Mouse (Mus musculus) hindbrain, embryonic 12.5 days (tissue): ENCODE measurements around the gene Xylt1. TPM values are rescaled to one million over a fixed set of nuclear protein-coding genes. Genes with fewer than 3 reads are reported as not detected.

Experiments used
- ATAC-seq: fragments of 200-750 bp; cut with Nextera tagmentation; 2 replicates; pipeline ENCODE4 v1.8.0; 2017; ENCODE audit warnings: moderate TSS enrichment; ENCODE audit not compliant: low FRiP score
- H3K27ac ChIP-seq: fragments of 300-500 bp; sonication (generic); 2 replicates; pipeline ENCODE4 v1.5.1; 2016; ENCODE audit warnings: mild to moderate bottlenecking
- H3K27me3 ChIP-seq: fragments of 300-500 bp; sonication (generic); 2 replicates; pipeline ENCODE4 v1.6.1; 2016; ENCODE audit warnings: mild to moderate bottlenecking
- H3K36me3 ChIP-seq: fragments of 300-500 bp; sonication (generic); 2 replicates; pipeline ENCODE4 v1.6.1; 2016; ENCODE audit warnings: mild to moderate bottlenecking
- H3K4me1 ChIP-seq: fragments of 300-500 bp; sonication (generic); 2 replicates; pipeline ENCODE4 v1.6.1; 2016
- H3K4me2 ChIP-seq: fragments of 300-500 bp; sonication (generic); replicated peaks from 2 replicates; pipeline ENCODE4 v1.6.1; 2016; ENCODE audit warnings: mild to moderate bottlenecking
- H3K4me3 ChIP-seq: fragments of 300-500 bp; sonication (generic); 2 replicates; pipeline ENCODE4 v1.5.1; 2016; ENCODE audit warnings: mild to moderate bottlenecking
- H3K9ac ChIP-seq: fragments of 300-500 bp; sonication (generic); 2 replicates; pipeline ENCODE4 v1.6.1; 2016; ENCODE audit warnings: mild to moderate bottlenecking, moderate library complexity
- H3K9me3 ChIP-seq: fragments of 300-500 bp; sonication (generic); replicated peaks from 2 replicates; pipeline ENCODE4 v1.6.1; 2016; ENCODE audit warnings: mild to moderate bottlenecking
- WGBS: fragments of 180-500 bp; shearing (Covaris S2); methylation state at CpG from one replicate; pipeline ENCODE4 v1.1.7; 2016; 5-methylcytosine and 5-hydroxymethylcytosine counted together
- polyA plus RNA-seq: library from polyadenylated mRNA; unstranded; fragments of >200 nt; fragmentation: Nextera tagmentation; extraction: Ambion mirVana; gene quantifications from 2 replicates; pipeline ENCODE4 v1.2.1, GENCODE M21; 2016

The Xylt1 gene
- polyA plus RNA-seq, 1 experiment from 2014 or later = 2.4 TPM

DNA sequence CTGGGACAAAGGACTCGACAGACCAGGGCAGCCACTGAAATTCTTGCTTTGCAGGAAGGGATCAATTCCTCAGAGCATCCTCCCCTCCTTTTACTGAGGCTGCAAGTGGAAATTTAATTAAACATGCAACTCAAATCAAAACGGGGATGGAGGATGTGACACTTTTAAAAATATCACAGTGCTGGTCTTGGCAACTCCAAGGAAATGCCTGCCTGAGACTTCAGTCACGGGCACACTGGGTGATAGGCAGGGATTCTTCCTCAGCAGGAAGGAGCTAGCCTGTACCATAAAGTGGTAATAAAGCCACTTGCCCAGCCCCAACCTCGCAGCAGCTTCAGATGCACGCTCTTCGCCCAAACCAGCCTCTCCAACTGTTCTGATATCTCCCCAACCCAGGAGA is 339.6 kb downstream of the Xylt1 start:
- 72% methylated on average over 6 of the region's 6 CpGs for WGBS
- Histone ChIP-seq H3K4me2 (no peak overlapping the region), H3K4me3 (no peak overlapping the region), H3K27ac (no peak overlapping the region), H3K9ac (no peak overlapping the region), H3K9me3 (no peaks in the 10 kb centered on the region), H3K4me1 (no peaks in the 10 kb centered on the region), H3K27me3 (no peaks in the 10 kb centered on the region), H3K36me3 (no peaks in the 10 kb centered on the region)
- ATAC-seq = no peak
